Mouse (Mus musculus): ENCODE measurements at regions not wholly inside any gene's neighbourhood (a gene's known extent, or its start where the extent isn't known, plus 50 kb on each side); places are given as distances from the start of the nearest gene placed in this dataset.
"Not testable (repeated sequence)": the region's sequence is repeated elsewhere in the genome, so short reads cannot be mapped to it uniquely, and the experiment has no call there.

DNA sequence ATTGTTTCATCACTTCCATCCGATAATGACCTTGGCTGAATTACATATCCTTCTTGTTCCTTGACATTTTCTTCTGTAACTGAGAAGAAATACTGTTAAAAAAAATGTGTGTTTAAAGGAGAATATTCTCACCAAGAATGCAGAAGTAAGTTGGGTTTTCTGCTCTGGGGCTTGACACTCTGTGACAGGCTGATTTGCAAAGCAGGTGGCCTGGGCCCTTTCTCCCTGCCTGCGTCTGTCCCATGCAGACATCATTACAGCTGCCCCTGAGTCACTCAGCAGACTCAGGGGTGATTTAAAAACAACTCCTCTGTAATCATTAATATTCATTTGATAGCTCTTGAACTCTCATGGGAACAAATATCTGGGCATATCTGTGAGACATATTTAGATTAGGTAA lies 229.4 kb upstream of the Synpr start:
- no peak for DNase-seq (ENCODE audit: low spot score in 2 of 2)

- not testable (repeated sequence) for DNase-seq (ENCODE audit: low spot score in 2 of 2)
Measured at GRCm38 (mm10) chr14:13042536-13042935, 219.7 kb upstream of the Cadps start.

GRCm38 (mm10) chr14:13041741-13042140 lies 218.9 kb upstream of the Cadps start:
- DNase-seq (ENCODE audit: low spot score in 2 of 2): no peak

- no peak for DNase-seq (ENCODE audit: low spot score in 2 of 2)
Measured at GRCm38 (mm10) chr14:13040176-13040575, 217.3 kb upstream of the Cadps start.

DNA sequence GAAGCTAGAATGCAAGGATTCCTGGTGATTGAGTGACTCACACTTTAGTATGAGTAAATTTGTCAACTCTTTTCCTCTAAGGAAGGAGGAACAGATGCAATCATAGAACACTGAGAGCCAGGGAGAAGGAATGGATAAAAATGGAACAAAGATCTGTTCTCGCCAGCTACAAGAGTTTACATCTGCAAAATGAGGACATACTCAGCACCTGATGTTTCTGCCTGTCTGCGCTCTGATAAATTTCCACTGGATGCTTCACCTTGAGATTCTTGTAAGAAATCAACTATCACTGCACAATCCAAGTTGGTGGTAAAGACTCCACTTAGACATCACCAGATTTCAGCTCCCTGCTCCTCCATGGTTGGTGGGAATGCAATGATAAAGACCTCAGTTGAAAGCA lies 214.5 kb upstream of the Cadps start:
- no peak for DNase-seq (ENCODE audit: low spot score in 2 of 2)

DNA sequence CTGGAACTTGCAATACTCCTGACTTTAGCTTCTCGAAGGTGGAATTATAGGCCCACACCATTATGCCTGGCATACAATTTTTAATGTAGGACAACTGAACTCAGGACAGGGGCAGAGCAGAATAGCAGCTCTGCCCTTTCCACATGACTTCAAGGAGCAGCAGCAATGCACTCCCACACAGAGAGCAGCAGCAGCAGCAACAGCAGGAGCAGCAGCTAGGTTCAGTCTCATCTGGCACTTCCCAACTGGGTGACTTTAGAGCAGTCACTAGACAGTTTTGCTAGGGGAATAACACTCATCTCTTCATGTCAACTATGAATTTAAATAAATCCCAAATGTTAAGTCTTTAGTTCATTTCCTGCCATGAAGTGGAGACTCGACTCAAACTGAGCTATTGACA lies 206.9 kb upstream of the Cadps start:
- no peak for DNase-seq (ENCODE audit: low spot score in 2 of 2)

- no peak for DNase-seq (ENCODE audit: low spot score in 2 of 2)
Measured at GRCm38 (mm10) chr14:13022744-13023143, 199.9 kb upstream of the Cadps start.

DNA sequence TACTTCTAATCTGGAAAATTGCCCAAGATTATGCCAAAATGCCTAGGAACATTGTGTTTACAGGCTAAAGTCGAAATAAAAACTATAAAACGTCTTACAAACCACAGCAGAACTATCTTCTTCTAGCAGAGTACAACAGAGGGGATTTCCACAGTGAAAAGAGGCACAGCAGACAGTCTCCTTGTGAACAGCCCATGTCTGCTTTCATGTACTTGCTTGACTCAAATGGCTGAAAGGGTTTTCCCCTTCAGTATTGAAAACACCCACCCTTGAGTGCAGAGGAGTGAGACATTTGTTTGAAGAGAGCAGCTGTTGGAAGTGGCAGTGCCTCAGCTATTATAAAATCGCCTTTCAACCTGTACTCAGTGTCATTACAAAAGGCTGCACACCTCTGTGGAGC lies 188.2 kb upstream of the Cadps start:
- DNase-seq (ENCODE audit: low spot score in 2 of 2): no peak

- peak in 1 of 2 experiments; percentile 3 for DNase-seq (ENCODE audit: low spot score in 2 of 2)
Measured at GRCm38 (mm10) chr14:13000997-13001699, 178.3 kb upstream of the Cadps start.

DNA sequence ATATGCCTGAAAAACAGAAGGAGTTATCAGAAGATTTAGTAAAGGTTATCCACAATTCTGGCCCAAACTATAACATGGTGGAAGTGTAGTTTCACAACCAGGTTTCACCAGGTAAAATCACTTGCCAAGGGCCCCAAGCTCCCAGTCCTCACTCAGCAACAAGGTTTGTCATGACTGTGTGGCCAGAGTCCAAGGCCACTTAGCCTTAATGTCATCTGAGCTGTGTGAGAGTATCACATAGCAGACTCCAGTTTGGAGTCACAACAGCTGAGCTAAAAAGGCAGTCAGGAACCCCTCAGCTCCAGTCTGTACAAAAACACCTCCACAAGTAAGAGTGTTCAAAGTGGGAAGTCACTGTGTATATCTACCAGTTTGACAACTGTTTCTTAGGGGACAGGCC lies 156.5 kb upstream of the Cadps start:
- DNase-seq (ENCODE audit: low spot score in 2 of 2): no peak

DNA sequence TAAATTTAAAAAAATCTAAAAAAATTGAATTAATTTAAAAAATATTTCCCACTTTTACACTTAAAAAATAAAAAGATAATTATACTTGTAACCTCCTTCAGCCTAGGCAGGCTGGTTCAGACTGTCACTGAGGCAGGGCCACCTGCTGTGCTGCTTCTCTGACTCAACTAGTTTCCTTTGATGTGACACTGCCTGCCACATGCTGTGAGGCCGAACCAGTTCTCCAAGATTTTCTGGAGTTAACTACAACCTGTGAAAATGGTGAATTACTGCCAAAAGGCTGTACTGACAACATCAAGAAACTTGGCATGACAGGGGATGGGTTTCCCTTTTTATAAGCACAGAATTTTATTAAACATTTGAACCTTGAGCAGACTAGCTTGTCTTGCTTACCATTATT lies 143.6 kb upstream of the Cadps start:
- no peak for DNase-seq (ENCODE audit: low spot score in 2 of 2)

- DNase-seq (ENCODE audit: low spot score in 2 of 2): not testable (repeated sequence)
Measured at GRCm38 (mm10) chr14:12957896-12958295, 135.0 kb upstream of the Cadps start.

DNA sequence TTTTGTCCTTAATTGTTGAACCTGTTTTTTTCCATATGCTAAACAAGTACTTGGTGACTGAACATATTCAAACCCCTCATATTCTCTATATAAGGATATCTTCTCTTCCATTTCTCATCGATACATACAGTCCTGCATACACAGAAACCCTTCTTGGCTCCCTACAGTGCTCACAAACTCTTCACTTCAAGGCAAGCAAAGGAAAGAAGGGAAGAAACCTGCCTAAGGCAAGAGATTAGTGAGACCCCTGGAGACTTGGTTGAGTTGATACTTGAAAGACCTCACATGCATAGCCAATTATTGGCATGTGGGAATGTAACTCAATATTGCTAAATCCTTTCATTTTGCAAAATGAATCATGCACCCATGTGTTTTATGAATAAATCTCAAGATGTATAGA lies 128.0 kb upstream of the Cadps start:
- DNase-seq (ENCODE audit: low spot score in 2 of 2): no peak

DNA sequence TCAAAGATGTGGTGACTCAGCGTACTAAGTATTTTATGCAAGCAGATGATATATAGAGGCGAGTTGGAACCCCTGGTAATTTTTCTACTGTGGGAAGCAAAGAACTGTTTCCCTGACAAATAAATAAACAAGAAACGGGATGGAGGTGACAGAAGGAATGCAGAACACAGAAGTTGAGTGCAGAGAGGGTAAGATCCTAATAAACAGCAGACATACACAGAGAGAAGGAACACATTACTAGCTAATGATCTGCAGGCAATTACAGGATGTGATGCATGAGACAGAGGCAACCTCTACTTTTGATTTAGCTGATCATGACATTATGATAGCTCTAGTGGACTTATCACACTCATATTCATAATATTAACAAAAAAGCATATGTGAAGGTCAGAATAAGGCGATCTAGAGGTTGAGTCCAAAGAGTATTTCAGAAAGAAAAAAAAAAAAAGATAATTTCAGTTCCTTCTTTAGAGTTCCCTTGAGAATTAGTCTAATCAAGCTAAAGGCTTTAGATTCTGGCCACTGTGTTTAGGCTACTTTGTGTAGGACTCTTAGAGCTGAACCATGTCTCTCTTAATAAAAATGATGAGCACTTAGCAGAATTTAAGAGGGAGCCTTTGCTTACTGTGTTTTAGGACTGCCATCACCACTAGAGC lies 115.9 kb upstream of the Cadps start:
- no peak for DNase-seq (ENCODE audit: low spot score in 2 of 2)

GRCm38 (mm10) chr14:12936343-12936742 lies 113.5 kb upstream of the Cadps start:
- DNase-seq (ENCODE audit: low spot score in 2 of 2): no peak

- no peak for DNase-seq (ENCODE audit: low spot score in 2 of 2)
Measured at GRCm38 (mm10) chr14:12931668-12932384, 108.9 kb upstream of the Cadps start.

DNA sequence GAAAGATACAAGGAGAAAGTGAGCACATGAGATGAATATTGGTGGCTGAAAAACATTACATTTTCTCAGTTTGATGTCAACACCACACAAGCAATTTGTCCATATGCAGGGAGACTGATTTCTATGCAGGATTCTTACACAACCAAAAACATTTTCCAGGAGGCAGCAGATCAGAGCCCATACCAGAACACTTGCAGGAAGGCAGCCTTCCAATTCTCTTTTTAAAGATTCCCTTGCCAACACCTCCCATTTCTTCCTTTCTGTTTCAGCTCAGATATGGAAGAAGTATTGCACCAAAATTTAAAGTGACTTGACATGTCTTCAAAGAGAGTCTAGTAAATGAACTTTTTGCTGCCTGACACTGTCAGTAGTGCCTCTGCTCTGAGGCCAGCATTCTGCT lies 100.7 kb upstream of the Cadps start:
- DNase-seq (ENCODE audit: low spot score in 2 of 2): no peak

- DNase-seq (ENCODE audit: low spot score in 2 of 2): no peak
Measured at GRCm38 (mm10) chr14:12915431-12915830, 92.6 kb upstream of the Cadps start.

DNA sequence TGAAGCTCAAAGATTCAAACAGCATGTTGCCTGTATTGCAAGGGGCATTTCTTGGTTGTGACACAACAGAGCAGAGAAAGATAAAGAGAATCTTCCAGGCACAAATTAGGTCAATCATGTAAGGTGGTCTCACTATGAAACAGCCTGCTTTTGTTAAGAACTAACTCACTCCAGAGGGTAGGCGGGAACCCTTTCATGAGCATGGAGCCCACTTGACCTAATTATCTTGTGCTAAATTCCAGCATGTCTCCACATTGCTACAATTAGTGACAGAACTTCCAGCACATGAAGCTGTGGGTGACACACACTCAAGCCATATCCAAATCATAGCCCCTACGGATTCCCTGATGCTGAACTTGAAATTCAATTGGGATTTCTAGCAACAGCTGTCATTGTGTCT lies 91.1 kb upstream of the Cadps start:
- DNase-seq (ENCODE audit: low spot score in 2 of 2): no peak

- no peak for DNase-seq (ENCODE audit: low spot score in 2 of 2)
Measured at GRCm38 (mm10) chr14:12913421-12913820, 90.5 kb upstream of the Cadps start.

- no peak for DNase-seq (ENCODE audit: low spot score in 2 of 2)
Measured at GRCm38 (mm10) chr14:12877337-12877662, 54.4 kb upstream of the Cadps start.

DNA sequence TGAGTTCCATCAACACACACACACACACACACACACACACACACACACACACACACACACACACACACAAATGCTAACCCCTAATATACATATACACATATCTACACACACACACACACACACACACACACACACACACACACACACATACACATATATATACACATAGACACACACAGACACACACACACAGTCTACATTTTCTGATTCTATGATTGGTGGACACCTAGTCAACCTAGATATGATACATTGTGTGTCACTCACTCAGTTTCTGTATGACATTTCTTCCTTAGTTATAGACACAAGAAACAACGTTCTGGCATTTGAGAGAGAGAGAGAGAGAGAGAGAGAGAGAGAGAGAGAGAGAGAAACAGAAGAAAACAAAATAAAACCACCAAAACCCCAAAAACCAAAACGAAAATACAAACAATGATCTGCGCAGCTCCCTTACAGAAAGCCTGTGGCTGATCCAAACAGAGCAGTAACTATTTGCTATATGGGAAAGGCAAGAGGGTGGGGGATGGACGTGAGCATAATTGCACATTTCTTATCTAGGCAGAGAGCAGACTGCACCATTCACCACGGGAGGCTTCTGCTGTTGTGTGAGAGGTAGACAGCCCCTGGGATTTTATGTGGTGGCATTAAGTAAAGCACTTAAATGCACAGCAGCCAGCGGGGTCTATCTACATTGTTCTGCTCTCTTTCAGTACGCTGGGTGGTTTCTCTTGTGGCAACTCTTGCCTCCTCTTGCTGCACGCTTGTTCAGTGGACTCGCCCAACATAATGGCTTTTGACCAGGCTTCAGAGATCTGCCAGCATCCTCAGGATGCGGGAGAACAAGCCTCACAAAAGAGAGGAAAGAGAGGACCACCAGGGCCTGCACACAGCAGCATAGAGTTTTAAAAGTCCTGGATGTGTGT lies 53.8 kb upstream of the Cadps start:
- DNase-seq (ENCODE audit: low spot score in 2 of 2): no peak
